Mouse (Mus musculus): ENCODE measurements around the gene Gpbp1.

The Gpbp1 gene

DNA sequence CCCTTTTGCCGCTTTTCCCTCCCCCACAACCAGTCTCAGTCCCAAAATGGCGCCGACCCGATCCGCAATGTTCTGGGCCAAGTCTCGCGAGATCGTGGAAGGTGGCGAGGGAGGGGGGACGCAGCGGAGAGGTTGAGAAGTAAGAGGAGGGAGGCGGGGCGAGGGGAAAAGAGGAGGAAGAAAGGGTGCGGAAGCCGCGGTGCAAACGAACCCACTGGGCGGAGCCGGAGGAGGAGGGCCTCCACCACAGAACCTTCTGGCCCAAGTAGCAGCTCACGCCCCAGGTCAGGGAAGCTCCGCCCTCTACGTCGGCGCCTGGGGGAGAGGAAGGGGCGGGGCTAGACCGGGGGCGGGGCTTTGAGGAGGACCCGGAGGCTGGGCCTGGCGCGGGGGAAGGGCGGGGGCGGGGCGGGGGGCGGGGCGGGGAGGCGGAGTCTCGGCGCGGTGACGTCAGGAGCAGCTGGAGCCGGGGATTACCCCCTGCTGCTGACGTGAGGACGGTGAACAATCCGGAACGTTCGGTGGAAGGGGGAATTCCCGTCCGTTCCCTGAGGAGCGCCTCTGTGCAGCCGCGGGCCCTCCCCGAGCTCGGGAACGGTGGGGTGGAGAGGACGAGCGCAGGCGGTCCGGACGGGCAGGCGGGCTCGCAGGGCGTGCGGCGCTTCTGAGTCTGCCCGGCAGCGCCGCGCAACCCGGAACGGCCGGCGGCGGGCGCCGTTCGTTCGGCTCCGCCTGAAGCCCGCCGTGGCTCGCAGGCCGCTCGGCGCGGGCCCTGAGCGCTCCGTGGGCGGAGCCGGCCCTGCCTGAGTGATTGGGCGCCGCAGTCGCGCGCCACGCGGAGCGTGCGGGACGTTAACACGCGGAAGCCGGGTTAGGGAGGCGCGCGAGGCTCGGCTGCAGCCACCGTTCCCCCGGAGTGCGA, at the start of gene Gpbp1:
Gpbp1 (minus strand) TSS at position 310 of the 922 bp plus-strand sequence.
- DNase-seq (ENCODE audit: low read depth, low spot score): peak; percentile 100

DNA sequence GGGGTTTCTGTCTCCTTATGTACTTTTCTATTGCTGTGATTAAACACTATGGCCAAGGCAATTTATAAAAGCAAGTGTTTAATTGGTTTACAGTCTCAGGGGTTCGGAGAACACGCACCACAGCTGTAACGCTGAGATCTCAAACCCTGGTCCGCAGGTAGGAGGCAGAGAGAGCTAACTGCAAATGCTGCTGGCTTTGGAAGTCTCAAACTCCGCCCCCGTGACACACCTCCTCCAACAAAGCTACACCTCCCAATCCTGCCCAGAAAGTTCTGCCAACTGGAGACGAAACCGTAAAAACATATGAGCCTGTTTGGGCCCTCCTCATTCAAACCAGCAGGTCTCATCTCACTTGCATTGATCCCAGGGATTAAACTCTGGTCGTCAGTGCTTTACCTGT, 47.8 kb upstream of the Gpbp1 start:
- no peak for DNase-seq (ENCODE audit: low read depth, low spot score)

DNA sequence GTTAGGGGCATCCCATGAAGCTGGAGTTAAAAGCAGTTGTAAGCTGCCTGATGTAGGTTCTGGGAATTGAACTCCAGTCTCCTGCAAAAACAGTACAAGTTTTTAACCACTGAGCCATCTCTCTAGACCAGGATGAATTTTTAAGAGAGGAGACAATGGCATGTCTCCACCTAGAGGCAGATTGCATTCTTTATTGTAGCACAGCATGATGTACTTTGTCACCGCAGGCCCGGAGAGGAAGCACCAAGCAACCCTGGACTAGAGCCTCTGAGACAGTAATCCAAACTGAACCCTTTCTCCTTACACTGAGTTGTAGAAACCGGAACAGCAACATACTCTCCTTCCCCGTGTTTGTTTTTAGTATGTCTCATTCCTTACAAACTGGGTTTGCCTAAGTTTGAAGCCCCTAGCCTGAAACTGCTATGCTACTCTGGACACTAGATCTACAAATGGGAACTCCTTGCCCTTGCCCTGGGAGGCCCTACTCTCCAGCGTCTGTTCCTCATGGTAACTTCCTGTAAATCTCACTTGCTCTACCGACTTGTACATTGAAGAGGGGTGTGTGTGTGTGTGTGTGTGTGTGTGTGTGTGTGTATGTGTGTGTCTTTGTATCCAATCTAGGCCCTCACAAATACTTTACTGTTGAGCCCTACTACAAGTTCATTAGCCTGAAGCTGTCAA, 46.4 kb upstream of the Gpbp1 start:
- no peak for DNase-seq (ENCODE audit: low read depth, low spot score)

DNA sequence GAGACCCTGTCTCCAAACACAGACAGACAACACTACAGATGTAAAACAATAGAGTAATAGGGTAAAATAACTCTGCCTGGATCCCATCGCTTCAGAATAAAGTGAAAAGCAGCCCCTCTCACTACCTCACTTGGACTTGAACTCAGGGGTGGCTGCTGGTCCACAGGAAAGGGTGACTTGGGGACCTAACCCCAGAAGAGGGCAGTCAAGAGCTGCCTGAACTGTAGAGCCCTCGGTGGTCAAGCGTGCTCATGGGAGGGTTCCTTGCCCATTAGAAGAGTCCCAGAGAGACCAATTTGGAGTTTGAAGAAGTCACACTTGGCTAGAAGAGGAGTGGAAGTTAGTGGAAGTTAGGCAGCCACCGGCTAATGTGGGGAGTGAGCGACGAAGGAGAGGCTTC, 44.2 kb upstream of the Gpbp1 start:
- DNase-seq (ENCODE audit: low read depth, low spot score): peak; percentile 33

DNA sequence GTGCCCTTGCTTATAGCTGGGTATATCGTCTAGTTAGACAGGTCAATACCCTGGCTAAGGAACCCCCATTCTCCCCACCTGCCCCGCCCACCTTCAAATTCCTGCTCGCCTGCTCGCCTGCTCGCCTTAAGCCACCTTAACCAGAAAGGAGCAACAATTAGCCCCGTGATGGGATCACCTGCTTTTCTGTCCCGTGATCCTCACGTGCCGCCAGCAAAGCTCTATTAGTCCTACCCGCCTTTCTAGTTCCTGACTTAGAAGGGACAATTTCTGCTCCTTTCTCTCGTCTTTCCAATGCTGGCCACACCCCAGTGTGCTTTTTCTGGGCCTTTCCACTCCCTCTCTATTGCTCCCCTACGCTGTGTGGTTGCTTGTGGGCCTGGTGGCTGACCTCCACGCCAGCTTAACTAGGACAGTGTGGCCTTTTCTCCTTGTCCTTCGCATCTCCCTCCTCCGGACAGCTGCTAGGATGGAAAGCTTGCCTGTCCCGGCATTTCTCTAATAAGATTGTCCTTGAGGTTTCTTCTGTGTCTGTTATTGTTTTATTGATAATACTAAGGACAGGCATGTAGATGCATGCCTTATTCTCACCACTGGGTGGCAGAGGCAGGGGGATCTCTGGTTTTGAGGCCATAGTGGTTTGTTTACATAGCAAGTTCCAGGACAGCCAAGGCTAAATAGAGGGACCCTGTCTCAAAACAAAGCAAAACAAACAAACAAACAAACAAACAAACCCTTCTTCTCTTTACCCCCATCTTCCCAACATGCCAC, 42.5 kb upstream of the Gpbp1 start:
- peak; percentile 34 for DNase-seq (ENCODE audit: low read depth, low spot score)

DNA sequence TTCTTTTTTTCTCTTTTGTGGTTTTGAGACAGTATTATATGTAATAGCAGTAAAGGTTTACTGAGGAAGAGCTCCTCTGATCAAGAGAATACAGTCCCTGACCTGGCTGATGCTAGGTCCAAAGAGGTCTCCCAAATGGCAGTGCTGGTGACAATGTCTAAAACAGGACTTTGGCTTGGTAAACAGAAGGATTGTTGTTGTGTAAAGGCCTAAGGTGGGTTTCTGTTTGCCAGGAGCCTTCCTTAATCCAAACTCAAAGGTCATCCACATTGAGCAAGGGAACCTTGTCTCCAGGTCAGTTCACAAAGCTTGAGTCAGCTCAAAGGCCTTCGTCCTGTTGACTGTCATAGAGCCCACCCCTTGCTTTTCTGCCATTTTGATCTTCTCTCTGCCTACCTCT, 41.8 kb upstream of the Gpbp1 start:
- no peak for DNase-seq (ENCODE audit: low read depth, low spot score)

DNA sequence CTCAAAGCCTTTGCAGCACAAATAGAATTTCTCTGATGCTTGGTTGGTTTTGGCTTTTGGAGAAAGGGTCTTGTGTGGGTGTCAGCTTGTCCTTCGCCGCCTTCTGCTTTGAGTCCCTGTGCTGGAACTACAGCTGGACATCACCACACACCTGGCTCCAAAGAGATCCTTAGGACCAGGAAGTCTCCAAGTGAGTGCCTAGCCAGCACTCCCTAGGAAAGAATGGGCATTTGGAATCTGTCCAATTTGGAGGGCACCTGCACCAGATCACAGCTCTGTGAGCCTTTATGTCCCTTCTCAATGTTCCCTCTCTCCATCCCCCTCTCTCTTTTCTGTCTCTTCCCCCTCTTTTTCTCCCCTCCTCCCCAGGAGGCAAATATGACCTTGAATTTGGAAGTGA, 34.4 kb upstream of the Gpbp1 start:
- DNase-seq (ENCODE audit: low read depth, low spot score): no peak

DNA sequence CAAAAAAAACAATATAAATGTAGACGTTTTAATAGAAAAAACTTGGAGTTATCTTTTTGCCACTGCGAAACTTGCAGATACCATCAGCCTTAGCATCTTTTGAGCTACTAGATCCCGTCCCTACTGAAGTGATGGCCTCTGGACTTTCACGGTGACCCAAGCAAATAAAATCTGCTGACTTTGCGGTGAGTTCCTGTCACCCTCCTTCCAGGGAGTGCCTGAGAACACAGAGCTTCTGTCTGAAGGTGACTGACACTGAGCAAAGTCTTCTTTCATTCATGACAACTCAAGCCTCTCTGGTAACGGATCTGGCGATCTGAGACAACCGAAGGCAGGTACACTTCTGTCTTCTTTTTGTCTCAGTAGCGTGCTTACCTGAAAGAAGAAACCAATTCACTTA, 32.4 kb upstream of the Gpbp1 start:
- DNase-seq (ENCODE audit: low read depth, low spot score): no peak

DNA sequence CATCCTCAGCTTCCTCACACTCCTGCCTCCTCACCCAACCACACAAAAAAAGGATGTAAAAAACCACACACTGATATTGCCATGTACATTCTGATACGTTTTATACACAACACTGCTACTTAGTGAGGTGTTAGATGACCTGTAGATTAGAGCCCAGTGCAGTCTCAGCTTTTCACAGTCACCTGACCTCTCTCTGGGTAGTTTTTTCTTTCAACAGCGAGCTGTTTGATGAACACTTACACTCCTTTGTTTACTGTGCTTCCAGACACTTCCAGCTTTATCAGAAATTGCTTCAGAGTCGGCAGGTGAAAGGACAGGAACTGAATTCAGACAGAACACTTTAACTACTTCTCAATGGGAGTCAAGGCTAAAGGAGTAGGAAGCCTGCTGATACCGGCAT, 30.5 kb upstream of the Gpbp1 start:
- DNase-seq (ENCODE audit: low read depth, low spot score): no peak

DNA sequence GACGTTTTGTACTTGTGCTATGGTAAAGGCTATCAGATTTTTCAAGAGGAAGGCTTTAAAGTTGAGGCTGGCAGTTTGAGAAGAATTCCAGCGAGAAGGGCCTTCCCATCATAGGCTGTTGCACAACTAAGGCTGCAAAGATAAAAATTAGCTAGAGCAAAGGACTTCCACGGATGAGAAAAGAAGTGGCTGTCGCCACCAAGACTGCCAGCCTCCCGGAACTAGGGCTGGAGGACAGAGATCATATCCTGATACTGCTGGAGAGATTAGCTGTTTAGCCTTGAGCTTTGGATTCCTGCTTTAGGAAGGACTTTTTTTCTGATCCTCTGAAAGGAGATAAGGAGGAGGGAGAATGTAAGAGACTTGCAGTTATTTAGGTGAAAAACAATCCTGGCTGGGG, 28.4 kb upstream of the Gpbp1 start:
- DNase-seq (ENCODE audit: low read depth, low spot score): no peak

DNA sequence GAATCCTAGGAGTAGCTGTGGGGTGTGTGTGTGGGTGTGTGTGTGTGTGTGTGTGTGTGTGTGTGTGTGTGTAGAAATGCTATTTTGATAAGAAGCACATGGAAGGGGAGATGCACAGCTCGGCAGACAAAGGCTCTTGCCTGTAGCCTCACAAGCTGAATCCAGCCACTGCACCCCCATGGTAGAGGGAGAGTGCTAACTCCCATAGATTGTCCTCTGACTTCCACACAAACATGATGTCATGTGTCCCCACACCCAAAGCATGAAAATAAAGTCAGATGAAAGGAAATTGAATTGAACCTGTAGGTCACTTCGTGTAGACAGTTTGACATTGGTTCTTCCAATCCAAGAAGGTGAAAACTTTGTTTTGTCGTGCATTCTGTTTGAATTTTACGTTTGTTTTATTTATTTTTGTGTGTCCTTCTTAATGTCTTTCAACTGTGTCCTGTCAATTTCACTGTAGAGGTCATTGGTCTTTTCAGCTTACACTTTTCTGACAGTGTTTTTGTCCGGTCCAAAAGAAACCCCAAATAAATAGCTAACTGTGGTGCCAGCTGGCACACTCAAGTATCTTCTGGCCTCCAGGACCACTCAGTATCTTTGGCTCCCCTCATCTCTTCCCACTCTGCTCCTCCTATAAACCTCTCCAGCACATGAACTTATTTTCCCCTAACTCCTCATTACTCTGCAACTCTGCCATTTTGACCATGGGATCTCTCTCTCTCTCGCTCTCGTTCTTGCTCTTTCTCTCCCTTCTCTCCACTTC, 26.7 kb upstream of the Gpbp1 start:
- DNase-seq (ENCODE audit: low read depth, low spot score): no peak

DNA sequence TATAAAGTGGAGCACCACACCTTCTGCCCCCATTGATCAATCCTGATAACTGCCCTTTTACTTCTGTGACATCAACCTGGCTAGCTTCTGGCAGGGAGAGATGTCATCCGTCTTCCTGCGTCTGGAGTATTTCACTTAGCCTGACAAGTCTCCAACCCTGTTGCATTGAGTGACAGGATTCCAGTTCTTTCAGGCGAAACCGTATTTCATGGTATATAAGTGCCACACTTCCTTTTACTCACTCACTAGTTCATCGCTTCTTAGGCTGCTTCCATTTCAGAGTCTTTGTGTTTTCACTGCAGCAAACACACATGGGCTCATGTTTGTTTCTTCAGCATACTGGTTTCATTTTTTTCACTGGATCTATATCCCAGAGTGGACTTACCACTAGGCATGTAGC, 19.5 kb upstream of the Gpbp1 start:
- no peak for DNase-seq (ENCODE audit: low read depth, low spot score)

DNA sequence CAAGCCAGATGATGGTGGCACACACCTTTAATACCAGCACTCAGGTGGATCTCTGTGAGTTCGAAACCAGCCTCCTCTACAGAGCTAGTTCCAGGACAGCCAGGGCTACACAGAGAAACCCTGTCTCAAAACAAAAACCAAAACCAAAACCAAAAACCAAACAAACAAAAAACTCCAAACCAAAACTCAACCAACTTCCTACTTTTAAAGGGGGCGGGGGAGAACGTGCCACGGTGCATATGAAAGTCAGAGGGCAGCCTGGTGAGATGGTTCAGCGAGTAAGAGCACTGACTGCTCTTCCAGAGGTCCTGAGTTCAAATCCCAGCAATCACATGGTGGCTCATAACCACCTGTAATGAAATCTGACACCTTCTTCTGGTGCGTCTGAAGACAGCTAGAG, 18.7 kb upstream of the Gpbp1 start:
- DNase-seq (ENCODE audit: low read depth, low spot score): no peak

DNA sequence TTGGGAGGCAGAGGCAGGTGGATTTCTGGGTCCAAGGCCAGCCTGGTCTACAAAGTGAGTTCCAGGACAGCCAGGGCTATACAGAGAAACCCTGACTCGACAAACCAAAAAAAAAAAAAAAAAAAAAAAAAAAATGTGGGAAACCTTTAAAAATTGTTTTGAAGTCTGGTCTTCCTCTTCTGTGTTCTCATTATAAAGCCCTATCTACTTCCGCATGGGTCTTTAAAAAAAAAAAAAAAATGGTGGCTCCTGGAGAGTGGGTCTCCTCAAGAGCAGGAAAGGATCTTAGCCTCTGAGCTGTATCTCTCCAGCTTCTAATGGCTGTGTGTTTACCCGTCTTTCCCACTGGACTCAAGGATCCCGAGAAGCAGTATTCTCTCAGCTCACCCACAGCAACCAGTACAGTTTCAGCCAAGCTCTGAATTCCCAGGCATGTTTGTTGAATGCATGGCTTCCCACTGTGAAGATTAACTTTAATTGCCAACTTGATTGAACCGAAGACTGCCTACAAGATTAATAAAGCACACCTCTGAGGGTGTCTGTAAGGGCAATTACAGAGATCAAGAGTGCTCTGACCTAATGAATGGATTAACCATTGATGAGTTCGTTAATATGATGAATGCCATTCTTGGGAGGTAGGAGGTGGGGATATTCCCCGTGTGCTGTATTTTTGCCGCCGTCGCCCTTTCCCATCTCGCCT, 4.6 kb upstream of the Gpbp1 start:
- DNase-seq (ENCODE audit: low read depth, low spot score): no peak

DNA sequence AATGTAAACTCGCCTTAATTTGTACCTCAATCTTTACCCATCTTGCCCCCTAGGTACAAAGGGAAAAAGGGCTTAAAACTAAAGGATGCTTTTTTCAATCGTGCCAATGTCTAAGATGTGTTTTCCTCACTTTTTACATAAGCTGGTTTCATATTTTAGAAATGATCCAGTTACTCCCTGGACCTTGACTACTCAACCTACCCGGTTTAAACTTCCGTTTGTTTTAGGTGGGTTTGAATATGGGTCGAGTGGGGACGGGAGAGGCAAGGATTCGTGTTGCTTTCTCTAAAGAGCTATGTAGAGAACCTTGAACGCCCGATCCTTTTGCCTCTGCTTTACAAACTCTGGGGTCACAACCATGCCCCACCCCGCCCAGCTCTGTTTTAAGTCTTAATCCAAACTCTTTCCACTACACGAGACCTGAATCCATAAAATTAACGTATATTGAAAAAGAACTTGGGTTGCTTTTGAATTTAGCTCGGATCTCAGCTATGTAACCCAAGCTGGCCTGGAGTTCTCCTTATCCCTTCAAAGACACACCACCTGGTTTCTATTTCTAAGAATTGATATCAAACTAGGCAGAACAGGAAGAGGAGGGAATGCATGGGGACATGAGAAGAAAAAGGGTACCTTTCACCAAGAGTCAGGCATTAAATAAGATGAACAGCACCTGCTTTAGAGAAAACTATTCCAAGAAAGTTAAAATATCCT, 1.3 kb upstream of the Gpbp1 start:
- DNase-seq (ENCODE audit: low read depth, low spot score): no peak

DNA sequence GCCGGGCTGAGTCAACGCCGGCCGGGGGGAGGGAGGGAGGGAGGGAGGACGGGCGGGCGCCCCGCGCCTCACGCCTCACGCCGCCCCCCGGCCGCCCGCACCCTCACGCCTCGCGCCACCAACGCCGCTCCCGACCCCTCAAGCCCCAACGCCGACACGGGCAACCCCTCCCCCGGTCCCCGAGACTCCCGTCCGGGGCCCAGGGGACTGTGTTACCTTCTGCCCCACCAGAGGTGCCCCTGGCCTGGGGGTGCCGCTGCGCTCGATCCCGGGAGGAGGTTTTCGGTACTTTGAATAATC, 459 bp downstream of the Gpbp1 start:
- DNase-seq (ENCODE audit: low read depth, low spot score): no peak

DNA sequence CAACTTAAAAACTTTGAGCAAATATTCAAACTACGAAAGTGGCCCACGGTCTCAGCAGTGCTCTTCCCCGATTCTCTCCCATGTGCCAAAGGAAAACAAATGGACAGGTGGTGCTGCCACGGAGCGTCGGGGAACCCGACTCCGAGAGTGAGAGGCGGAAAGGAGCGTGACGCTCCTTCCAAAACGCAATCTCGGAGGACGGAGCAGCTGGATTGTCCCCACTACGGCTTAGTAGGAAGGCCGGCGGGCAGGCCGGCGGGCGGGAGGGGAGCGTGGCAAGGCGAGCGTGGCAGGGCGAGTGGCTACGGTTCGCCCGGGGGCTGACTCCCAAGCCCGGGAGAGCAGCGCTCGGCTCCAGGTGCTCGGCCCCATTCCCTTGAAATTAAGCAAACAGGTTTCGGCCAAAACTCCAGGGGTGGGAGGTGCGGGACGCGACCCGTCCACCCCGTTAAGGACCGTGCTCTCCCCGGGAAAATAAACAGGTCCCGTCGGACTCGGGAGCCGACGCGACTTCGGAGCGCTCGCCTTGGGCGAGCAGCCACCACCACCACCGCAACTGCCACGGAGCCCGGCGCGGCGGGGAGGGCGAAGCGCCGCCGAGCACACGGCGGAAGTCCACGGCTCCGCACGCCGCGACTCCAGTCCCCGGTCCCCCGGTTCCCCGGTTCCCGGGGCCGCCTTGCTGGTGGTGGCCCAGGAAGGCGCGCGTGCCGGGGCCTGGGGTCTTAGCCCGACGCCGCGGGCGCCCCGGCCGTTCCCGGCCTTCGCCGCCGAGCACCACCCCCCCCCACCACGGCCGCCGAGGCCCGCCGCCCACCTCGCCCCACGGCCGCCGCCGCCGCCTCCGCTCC, 1.0 kb downstream of the Gpbp1 start:
- DNase-seq (ENCODE audit: low read depth, low spot score): no peak

DNA sequence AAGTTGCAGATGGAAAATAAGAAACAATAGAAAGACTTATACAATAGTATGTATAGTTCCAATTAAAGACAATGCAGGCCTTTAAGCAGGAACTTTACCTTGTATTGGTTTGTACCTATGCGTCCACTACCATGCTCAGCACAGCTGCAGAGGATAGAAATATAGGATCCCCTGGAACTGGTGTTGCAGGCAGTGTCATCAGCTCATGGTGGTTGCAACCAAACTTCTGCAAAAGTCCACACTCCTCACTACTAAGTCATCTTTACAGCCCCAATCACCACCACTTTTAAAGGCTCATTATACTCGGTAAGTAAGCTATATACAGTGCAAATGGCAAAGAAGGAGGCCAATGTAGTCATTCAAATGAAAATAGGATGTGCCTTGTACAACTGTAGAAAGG, 12.2 kb downstream of the Gpbp1 start:
- no peak for DNase-seq (ENCODE audit: low read depth, low spot score)

DNA sequence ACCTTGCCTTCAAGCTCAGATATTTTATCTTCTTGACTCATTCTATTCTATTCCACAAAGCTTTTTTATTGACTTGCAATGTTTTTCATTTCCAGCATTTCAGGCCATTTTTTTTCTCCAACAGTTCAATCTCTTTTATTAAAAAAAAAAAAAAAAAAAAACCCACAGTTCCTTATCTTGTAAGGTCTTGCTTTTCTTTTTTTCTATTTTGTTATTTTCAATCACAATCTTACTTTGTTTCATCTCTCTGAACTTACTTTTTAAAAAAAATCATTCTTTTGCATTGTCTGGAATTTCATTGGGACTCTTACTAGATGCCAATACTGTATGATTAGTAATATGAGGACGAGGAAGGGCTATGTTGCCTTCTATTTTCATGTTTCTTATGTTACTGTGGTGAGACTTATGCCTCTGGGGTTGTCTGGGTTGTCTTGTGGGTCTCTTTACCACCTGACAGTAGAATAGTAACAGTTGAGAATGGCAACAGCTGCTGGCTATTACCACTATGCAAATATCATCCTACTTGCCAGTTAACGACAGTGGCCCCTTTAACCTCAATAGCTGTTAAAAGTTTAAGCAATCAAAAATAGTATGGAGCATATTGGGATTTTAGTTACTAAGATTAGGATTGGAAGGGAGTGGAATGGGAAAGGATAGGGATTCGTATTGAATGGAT, 19.2 kb downstream of the Gpbp1 start:
- DNase-seq (ENCODE audit: low read depth, low spot score): no peak

All from 3T3-L1 (cell line).